Mouse (Mus musculus) limb, embryonic 14.5 days (tissue): ENCODE data around the gene Midn. TPM values are rescaled to one million over a fixed set of nuclear protein-coding genes. Genes with fewer than 3 reads are reported as not detected.

Experiments used
- ATAC-seq: fragments of 200-750 bp; cut with Nextera tagmentation; 2 replicates; pipeline ENCODE4 v1.8.0; 2017; ENCODE audit warnings: low read depth, moderate number of reproducible peaks, moderate TSS enrichment; ENCODE audit not compliant: low FRiP score
- DNase-seq: peaks from one replicate; pipeline ENCODE4 v3.0.0-alpha.2; 2015; ENCODE audit warnings: low spot score
- H3K27ac ChIP-seq: fragments of 300-500 bp; sonication (generic); replicated peaks from 2 replicates; pipeline ENCODE4 v1.5.1; 2014; ENCODE audit warnings: low read depth, mild to moderate bottlenecking, low read length, moderate library complexity, mixed read lengths
- H3K27me3 ChIP-seq: fragments of 300-500 bp; sonication (generic); 2 replicates; pipeline ENCODE4 v1.6.1; 2014; ENCODE audit warnings: low read length, mixed read lengths; ENCODE audit not compliant: control insufficient read depth, insufficient read depth
- H3K36me3 ChIP-seq: fragments of 300-500 bp; sonication (generic); 2 replicates; pipeline ENCODE4 v1.6.1; 2014; ENCODE audit warnings: mild to moderate bottlenecking, low read length, moderate library complexity, mixed read lengths; ENCODE audit not compliant: control insufficient read depth, insufficient read depth
- H3K4me1 ChIP-seq: fragments of 300-500 bp; sonication (generic); 2 replicates; pipeline ENCODE4 v1.6.1; 2014; ENCODE audit warnings: antibody characterized with exemption, low read length, mixed read lengths; ENCODE audit not compliant: control insufficient read depth, insufficient read depth
- H3K4me2 ChIP-seq: fragments of 300-500 bp; sonication (generic); replicated peaks from 2 replicates; pipeline ENCODE4 v1.6.1; 2014; ENCODE audit warnings: low read depth, mild to moderate bottlenecking, low read length, moderate library complexity; ENCODE audit not compliant: severe bottlenecking
- H3K4me3 ChIP-seq: fragments of 300-500 bp; sonication (generic); replicated peaks from 2 replicates; pipeline ENCODE4 v1.5.1; 2014; ENCODE audit warnings: low read length
- H3K9ac ChIP-seq: fragments of 300-500 bp; sonication (generic); 2 replicates; pipeline ENCODE4 v1.6.1; 2014; ENCODE audit warnings: mild to moderate bottlenecking, low read depth, low read length, moderate library complexity; ENCODE audit not compliant: severe bottlenecking
- H3K9me3 ChIP-seq: fragments of 300-500 bp; sonication (generic); 2 replicates; pipeline ENCODE4 v1.6.1; 2016; ENCODE audit warnings: low read length; ENCODE audit not compliant: control insufficient read depth
- POLR2A ChIP-seq: fragments of 200-500 bp; IDR thresholded peaks from 2 replicates; pipeline ENCODE4 v1.8.0; 2012; ENCODE audit warnings: inconsistent platforms, mild to moderate bottlenecking, moderate library complexity, borderline replicate concordance; ENCODE audit not compliant: insufficient read depth, insufficient read length; ENCODE audit errors: extremely low read depth
- WGBS: fragments of 180-500 bp; shearing (Covaris S2); extraction: QIAGEN DNeasy Blood & Tissue Kit; methylation state at CpG from one replicate; pipeline ENCODE4 v1.1.7; 2014; 5-methylcytosine and 5-hydroxymethylcytosine counted together
- polyA plus RNA-seq, 2 experiments: library from polyadenylated mRNA; depleted of rRNA in 1 of 2; stranded (reverse) in 1 of 2; unstranded in 1 of 2; fragments of >200 nt; fragmentation: Nextera tagmentation in 1 of 2; extraction: Ambion mirVana in 1 of 2; gene quantifications; 2 replicates each; pipeline versions ENCODE4 v1.2.1 to v1.2.3; 2012 to 2014

Gene Midn
- polyA plus RNA-seq, 2 experiments, result 33.4 to 108 TPM

DNA sequence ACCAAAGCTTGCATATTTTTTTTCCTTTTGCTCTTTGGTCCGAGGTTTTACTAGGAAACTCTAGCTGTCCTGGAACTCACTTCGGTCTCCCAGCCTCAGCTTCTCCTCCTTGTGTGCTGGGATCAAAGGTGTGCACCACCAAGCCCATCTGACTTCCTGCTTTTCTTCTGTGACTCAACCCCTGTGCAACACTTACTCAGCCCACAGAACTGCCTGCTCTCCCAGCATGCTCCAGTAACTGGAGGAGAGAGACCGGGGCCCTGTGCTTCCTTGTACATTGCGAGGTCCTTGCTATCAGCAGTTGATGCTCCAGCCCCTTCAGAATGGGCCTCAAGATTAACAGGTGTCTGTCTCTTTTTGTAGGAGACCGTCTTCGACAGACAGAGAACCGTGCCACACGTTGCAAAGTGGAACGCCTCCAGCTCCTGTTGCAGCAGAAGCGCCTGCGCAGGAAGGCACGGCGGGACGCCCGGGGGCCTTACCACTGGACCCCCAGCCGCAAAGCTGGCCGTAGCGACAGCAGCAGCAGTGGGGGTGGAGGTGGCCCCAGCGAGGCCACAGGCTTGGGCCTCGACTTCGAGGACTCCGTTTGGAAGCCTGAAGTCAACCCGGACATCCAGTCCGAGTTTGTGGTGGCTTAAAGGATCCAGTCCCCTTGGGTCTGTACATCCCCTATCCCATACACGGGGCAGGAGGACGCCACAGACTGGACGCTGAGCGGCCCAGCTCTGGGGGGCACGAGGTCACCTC lies 8.1 kb downstream of the Midn start:
- H3K4me2 ChIP-seq, result no peak overlapping the region
- H3K27ac ChIP-seq, result 0 out of 2 replicates have a peak overlapping the region, but pooled peaks have one; percentile 43
- no peak overlapping the region for H3K4me3 ChIP-seq
- no peak overlapping the region for H3K9ac ChIP-seq
- H3K4me1 ChIP-seq, result peaks cover 54% of the 10 kb centered on the region
- no peak for ATAC-seq
- TF ChIP-seq POLR2A, result no peak
- 83% methylated on average over 29 of the region's 29 CpGs for WGBS
- no peaks in the 10 kb centered on the region for H3K9me3 ChIP-seq
- DNase-seq, result no peak
- peaks cover 68% of the 10 kb centered on the region for H3K36me3 ChIP-seq
- no peaks in the 10 kb centered on the region for H3K27me3 ChIP-seq

DNA sequence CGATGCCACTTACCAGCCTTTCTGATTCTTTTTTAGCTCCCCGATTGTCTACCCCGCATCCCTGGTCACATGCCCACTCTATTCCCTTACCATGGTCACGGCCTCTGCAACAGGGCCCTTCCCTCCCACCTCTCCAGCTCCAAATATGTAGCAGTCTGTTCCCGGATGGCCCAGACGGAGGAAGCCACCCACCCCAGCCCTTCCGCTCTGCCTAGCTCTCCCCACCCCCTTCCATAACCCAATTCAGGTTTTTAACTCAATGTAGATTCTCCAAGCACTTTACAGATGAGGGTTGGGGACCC lies 8.6 kb downstream of the Midn start:
- H3K36me3 ChIP-seq, result peaks cover 63% of the 10 kb centered on the region
- H3K9me3 ChIP-seq, result no peaks in the 10 kb centered on the region
- no peak overlapping the region for H3K4me3 ChIP-seq
- peaks cover 59% of the 10 kb centered on the region for H3K4me1 ChIP-seq
- ATAC-seq (no peak), DNase-seq (no peak)
- no peaks in the 10 kb centered on the region for H3K27me3 ChIP-seq
- no peak overlapping the region for H3K9ac ChIP-seq
- 61% methylated on average over 7 of the region's 7 CpGs for WGBS
- no peak for TF ChIP-seq POLR2A
- H3K27ac ChIP-seq, result 0 out of 2 replicates have a peak overlapping the region, but pooled peaks have one; percentile 43
- no peak overlapping the region for H3K4me2 ChIP-seq

DNA sequence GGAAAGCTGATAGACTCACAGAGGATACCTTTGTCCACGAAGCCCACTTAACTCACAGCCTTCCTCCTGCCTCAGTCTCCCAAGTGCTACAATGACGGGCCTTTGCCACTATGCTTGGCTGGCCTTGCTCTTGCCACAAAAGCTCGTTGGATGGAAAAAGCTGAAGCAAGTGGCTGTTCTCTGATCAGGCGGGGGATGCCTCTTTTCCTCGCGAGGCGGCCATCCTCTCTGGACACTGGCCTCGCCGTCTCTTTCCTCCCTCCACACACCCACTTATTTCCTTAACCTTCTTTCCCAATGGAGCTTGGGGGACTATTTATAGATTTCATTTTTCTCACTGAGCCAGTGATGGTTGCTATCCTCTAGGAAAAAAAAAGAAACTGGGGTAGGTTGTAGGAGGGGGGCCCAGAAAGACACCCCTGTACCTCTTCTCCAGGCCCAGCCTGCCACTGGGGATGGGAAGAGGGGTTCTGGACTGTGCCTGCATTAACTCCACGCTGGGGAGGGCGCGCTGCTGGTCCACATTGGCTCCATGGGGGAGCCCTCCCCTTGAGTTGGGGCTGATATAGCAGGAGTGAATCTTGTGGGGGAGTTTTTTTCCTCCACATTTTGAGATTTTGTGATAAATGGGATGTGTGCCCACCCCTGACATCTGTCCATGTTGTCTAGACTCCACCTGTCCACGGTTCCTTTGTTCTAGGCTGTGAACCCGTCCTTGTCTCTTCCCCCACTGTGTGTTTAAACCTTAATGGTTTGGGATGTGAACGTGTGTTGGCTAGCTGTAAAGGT lies 9.3 kb downstream of the Midn start:
- no peak overlapping the region for H3K9ac ChIP-seq
- peaks cover 56% of the 10 kb centered on the region for H3K36me3 ChIP-seq
- peaks cover 61% of the 10 kb centered on the region for H3K4me1 ChIP-seq
- ATAC-seq (no peak), DNase-seq (no peak)
- H3K4me2 ChIP-seq, result no peak overlapping the region
- H3K9me3 ChIP-seq, result no peaks in the 10 kb centered on the region
- TF ChIP-seq POLR2A, result no peak
- 64% methylated on average over 15 of the region's 15 CpGs for WGBS
- no peaks in the 10 kb centered on the region for H3K27me3 ChIP-seq
- no peak overlapping the region for H3K27ac ChIP-seq
- no peak overlapping the region for H3K4me3 ChIP-seq

DNA sequence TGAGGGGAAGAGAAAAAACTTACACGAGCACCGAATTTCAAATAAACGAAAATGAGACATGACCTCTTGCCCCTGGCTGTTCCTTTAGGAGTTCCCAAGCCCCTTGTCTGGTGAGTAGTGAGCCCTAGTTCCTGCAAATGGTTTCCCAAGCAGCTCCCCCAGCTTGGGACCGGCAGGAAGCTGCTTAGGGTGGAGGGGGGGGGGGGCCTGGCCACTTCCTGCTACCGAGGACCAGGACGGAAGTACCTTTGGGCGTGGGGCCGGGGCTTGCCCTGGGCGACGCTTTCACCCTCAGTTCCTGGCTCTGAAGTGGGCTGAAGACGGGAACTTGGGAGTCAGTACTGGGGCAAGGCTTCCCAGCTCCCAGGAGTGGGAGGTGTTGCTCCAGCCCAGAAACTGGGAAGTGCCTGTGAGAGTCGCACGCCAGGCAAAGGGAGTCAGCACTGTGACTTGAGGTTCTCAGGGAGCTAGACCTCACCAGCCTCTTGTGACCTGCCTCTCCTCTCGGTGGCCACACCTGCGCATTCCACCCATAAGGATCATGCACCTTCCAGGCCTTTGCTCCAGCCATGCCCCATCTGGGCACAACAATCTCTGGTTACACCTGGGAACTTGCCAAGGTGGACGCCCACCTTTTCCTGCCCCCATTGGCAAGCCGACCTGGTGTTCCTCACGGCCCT lies 10.4 kb downstream of the Midn start:
- Histone ChIP-seq H3K4me1 (peaks cover 54% of the 10 kb centered on the region), H3K4me3 (peak overlapping the region; percentile 2; the same call in 1 of the 2 replicates), H3K27ac (peak overlapping the region; percentile 83), H3K9me3 (no peaks in the 10 kb centered on the region), H3K36me3 (peaks cover 45% of the 10 kb centered on the region), H3K4me2 (peak overlapping the region; percentile 81; the same call in 1 of the 2 replicates), H3K9ac (0 out of 2 replicates have a peak overlapping the region, but pooled peaks have one; percentile 16), H3K27me3 (no peaks in the 10 kb centered on the region)
- TF ChIP-seq POLR2A, result no peak
- 5% methylated on average over 18 of the region's 18 CpGs for WGBS
- DNase-seq, result no peak
- ATAC-seq, result no peak

DNA sequence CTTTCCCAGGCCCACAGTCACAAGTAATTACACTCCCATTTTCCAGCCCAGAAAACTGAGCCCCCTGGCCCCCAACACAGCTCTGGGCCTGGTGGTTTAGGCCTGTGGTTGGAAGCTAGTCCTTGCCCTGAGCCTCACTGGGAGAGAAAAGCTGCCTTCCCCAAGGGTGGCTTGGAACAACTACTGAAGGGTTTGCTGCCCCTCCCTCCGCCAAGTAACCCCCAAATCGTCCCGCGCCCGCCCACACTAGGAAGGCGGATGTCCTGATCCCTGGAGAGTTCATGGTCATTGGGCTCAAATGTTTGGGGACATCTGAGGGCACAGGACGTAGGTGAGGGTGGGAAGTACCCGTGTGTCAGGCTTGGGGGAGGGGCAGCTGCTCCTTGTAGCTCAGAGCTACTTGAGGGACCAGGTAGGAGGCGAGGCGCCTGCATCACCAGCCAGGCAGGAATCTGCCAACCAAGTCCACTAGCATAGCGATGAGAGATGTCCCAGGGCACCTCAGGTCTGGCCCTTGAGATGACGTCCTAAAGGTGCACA lies 11.0 kb downstream of the Midn start:
- peaks cover 54% of the 10 kb centered on the region for H3K4me1 ChIP-seq
- 8% methylated on average over 12 of the region's 12 CpGs for WGBS
- peak overlapping the region; percentile 81 for H3K4me2 ChIP-seq
- ATAC-seq (peak; percentile 2; the same call in 1 of the 2 replicates), DNase-seq (no peak)
- no peaks in the 10 kb centered on the region for H3K27me3 ChIP-seq
- H3K9ac ChIP-seq, result peak overlapping the region; percentile 35; the same call in 1 of the 2 replicates
- peak overlapping the region; percentile 43 for H3K4me3 ChIP-seq
- peak overlapping the region; percentile 83 for H3K27ac ChIP-seq
- TF ChIP-seq POLR2A, result no peak
- no peaks in the 10 kb centered on the region for H3K9me3 ChIP-seq
- peaks cover 39% of the 10 kb centered on the region for H3K36me3 ChIP-seq
